Mouse (Mus musculus) midbrain, postnatal 0 days (tissue): ENCODE results near the gene Bcl2l14. TPM values are rescaled to one million over a fixed set of nuclear protein-coding genes. Genes with fewer than 3 reads are reported as not detected.

ENCODE experiments used
- ATAC-seq: fragments of 200-750 bp; cut with Nextera tagmentation; 2 replicates; pipeline ENCODE4 v1.8.0; 2017; ENCODE audit warnings: moderate number of reproducible peaks, mild to moderate bottlenecking, moderate TSS enrichment, moderate library complexity; ENCODE audit not compliant: low FRiP score
- DNase-seq: peaks from one replicate; pipeline ENCODE4 v3.0.0-alpha.2; 2015; ENCODE audit warnings: low spot score
- H3K27ac ChIP-seq: fragments of 300-500 bp; sonication (generic); 2 replicates; pipeline ENCODE4 v1.5.1; 2014; ENCODE audit warnings: low read depth, mild to moderate bottlenecking, low read length, mixed read lengths
- H3K27me3 ChIP-seq: fragments of 300-500 bp; sonication (generic); 2 replicates; pipeline ENCODE4 v1.6.1; 2014; ENCODE audit warnings: low read length, control low read depth, mixed read lengths; ENCODE audit not compliant: insufficient read depth
- H3K36me3 ChIP-seq: fragments of 300-500 bp; sonication (generic); 2 replicates; pipeline ENCODE4 v1.6.1; 2014; ENCODE audit warnings: low read length, control low read depth, mixed read lengths; ENCODE audit not compliant: insufficient read depth
- H3K4me1 ChIP-seq: fragments of 300-500 bp; sonication (generic); 2 replicates; pipeline ENCODE4 v1.6.1; 2014; ENCODE audit warnings: mild to moderate bottlenecking, control low read depth, antibody characterized with exemption, low read length, mixed read lengths; ENCODE audit not compliant: insufficient read depth
- H3K4me2 ChIP-seq: fragments of 300-500 bp; sonication (generic); 2 replicates; pipeline ENCODE4 v1.6.1; 2014; ENCODE audit warnings: low read depth, mild to moderate bottlenecking, low read length, mixed read lengths; ENCODE audit not compliant: poor library complexity, severe bottlenecking
- H3K4me3 ChIP-seq: fragments of 300-500 bp; sonication (generic); 2 replicates; pipeline ENCODE4 v1.5.1; 2014; ENCODE audit warnings: low read depth, mild to moderate bottlenecking, low read length, moderate library complexity
- H3K9ac ChIP-seq: fragments of 300-500 bp; sonication (generic); replicated peaks from 2 replicates; pipeline ENCODE4 v1.6.1; 2014; ENCODE audit warnings: mild to moderate bottlenecking, low read length, moderate library complexity, mixed read lengths; ENCODE audit not compliant: poor library complexity, severe bottlenecking
- H3K9me3 ChIP-seq: fragments of 300-500 bp; sonication (generic); 2 replicates; pipeline ENCODE4 v1.6.1; 2016; ENCODE audit warnings: low read length, control low read depth
- CTCF ChIP-seq: IDR thresholded peaks from 2 replicates; pipeline ENCODE4 v1.5.1; 2016; ENCODE audit warnings: antibody characterized with exemption, mild to moderate bottlenecking
- WGBS: fragments of 180-500 bp; shearing (Covaris S2); extraction: QIAGEN DNeasy Blood & Tissue Kit; methylation state at CpG from one replicate; pipeline ENCODE4 v1.1.7; 2014; 5-methylcytosine and 5-hydroxymethylcytosine counted together
- polyA plus RNA-seq: library from polyadenylated mRNA; unstranded; fragments of >200 nt; fragmentation: Nextera tagmentation; extraction: Ambion mirVana; gene quantifications from 2 replicates; pipeline ENCODE4 v1.2.1, GENCODE M21; 2015
- total RNA-seq: library from RNA; depleted of rRNA; stranded (reverse); fragments of >200 nt; gene quantifications from 2 replicates; pipeline ENCODE4 v1.2.3, GENCODE M21; 2014; rRNA removed

Gene Bcl2l14
- total and polyA plus RNA-seq, 2 experiments from 2014 or later = not detected

DNA sequence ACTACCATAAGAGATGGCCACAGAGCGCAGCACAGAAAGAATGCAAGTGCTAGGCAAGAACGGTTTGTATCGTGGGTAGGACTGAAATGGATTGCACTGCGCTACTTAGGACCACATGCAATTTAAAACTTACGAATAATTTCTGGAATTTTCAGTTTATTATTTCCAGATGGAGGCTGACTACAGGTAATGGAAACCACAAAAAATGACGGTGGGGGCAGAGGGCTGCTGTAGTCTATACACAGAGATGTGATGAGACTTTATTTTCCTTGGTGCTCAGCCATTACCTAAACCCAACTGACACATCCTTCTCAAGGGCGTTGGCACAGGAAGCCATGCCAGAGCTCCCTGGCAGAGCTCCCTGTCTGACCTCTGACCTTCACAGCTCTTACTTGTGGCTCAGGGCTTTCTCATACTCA lies 77.0 kb downstream of the Bcl2l14 start:
- Histone ChIP-seq H3K4me3 (no peak overlapping the region), H3K27me3 (no peaks in the 10 kb centered on the region), H3K36me3 (peaks cover 7% of the 10 kb centered on the region; the same call in 1 of the 2 replicates), H3K9me3 (no peaks in the 10 kb centered on the region), H3K27ac (no peak overlapping the region), H3K4me1 (no peaks in the 10 kb centered on the region), H3K4me2 (no peak overlapping the region), H3K9ac (no peak overlapping the region)
- DNase-seq (no peak), ATAC-seq (no peak)
- TF ChIP-seq CTCF = no peak
- 92% methylated on average over 7 of the region's 7 CpGs for WGBS

DNA sequence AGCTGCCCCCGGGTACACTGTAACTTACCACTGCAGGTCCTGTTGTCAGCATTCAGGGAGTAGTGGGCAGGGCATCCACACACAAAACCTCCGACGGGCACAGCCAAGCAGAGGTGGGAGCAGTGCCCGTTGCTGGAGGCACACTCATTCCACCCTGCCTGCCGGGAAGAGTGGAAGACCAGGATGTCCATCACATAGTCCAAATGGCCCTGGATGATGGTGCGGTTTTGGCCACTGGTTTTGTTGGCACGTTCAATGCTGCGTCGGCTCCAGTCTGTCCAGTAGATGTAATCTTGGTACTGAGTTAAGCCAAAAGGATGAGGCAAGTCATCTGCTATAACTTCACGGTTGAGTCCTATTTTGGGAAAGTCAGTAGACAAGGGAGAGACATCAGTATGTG lies 83.4 kb downstream of the Bcl2l14 start:
- WGBS = 97% methylated on average over 10 of the region's 10 CpGs
- Histone ChIP-seq H3K27ac (no peak overlapping the region), H3K9me3 (no peaks in the 10 kb centered on the region), H3K9ac (no peak overlapping the region), H3K4me3 (no peak overlapping the region), H3K4me2 (no peak overlapping the region), H3K27me3 (no peaks in the 10 kb centered on the region), H3K4me1 (no peaks in the 10 kb centered on the region), H3K36me3 (peaks cover 11% of the 10 kb centered on the region)
- TF ChIP-seq CTCF = no peak
- DNase-seq (no peak), ATAC-seq (no peak)

DNA sequence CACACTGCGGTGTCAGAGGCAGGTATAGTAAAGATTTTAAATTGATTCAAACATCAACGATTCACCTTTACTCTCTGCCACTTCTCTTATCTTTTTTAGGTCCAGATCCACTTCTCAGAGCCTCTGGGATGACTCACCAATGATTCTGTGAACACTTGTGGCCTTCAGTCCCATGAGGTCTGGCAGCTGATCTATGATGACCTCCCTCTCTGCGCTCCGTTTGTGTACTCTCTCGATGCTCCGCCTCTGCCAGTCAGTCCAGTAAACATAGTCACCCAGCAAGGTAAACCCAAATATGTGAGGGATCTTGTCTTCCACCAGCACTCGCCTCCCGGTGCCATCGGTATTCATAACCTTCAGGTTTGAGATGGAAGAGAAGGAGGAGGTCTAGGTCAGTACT lies 90.2 kb downstream of the Bcl2l14 start:
- ATAC-seq (no peak), DNase-seq (no peak)
- no peak overlapping the region for H3K27ac ChIP-seq
- H3K4me3 ChIP-seq = no peak overlapping the region
- H3K4me1 ChIP-seq = no peaks in the 10 kb centered on the region
- WGBS = 95% methylated on average over 9 of the region's 9 CpGs
- H3K9me3 ChIP-seq = no peaks in the 10 kb centered on the region
- H3K9ac ChIP-seq = no peak overlapping the region
- no peaks in the 10 kb centered on the region for H3K27me3 ChIP-seq
- no peak for TF ChIP-seq CTCF
- H3K36me3 ChIP-seq = peaks cover 8% of the 10 kb centered on the region; the same call in 1 of the 2 replicates
- H3K4me2 ChIP-seq = no peak overlapping the region

Other genes starting within 250 kb of the Bcl2l14 start
- gene Lrp6, start 170.6 kb downstream of the Bcl2l14 start, total RNA-seq = 26.3 and 35.5 TPM in 2 replicates
- gene Lrp6, start 170.6 kb downstream of the Bcl2l14 start, polyA plus RNA-seq = 11.1 and 14.7 TPM in 2 replicates
- gene Mansc1, start 236.2 kb downstream of the Bcl2l14 start, total RNA-seq = 2.0 and 2.8 TPM in 2 replicates
- 1.6 and 1.7 TPM in 2 replicates for gene Mansc1, start 236.2 kb downstream of the Bcl2l14 start, polyA plus RNA-seq
- 56.0 and 59.0 TPM in 2 replicates for gene Borcs5, start 243.2 kb downstream of the Bcl2l14 start, total RNA-seq
- 39.6 and 42.7 TPM in 2 replicates for gene Borcs5, start 243.2 kb downstream of the Bcl2l14 start, polyA plus RNA-seq